In genomic region chr10:92837572-92837971, GRCm38 (mm10) we compare ENCODE assay signal across 13 mouse cellular contexts.
DNase-seq lines count a peak whose midpoint lies in the region; ATAC-seq and TF ChIP-seq lines count a peak whose summit lies in the region.
"Had no signal": no experiment of that assay in that cellular context is flagged by ENCODE, and none has a peak within 500 bp of the region (broad histone marks: within the 10 kb centered on the region; RNA-seq: fewer than 3 reads in every experiment).

No protein-coding gene starts in this region.

- no peak overlapping the region for H3K4me2 ChIP-seq in forebrain, embryonic 14.5 days (ENCODE audit: low read length)
- H3K4me2 ChIP-seq in midbrain, embryonic 12.5 days (replicated peaks) = no peak overlapping the region
- no peak overlapping the region for H3K4me2 ChIP-seq in lung, postnatal 0 days (replicated peaks; ENCODE audit: low read depth, low read length)
- H3K4me2 ChIP-seq: limb, embryonic 12.5 days had no signal

- WGBS in forebrain, embryonic 14.5 days = 4% methylated on average over 5 of the region's 5 CpGs
- 44% methylated on average over 5 of the region's 5 CpGs for WGBS in midbrain, embryonic 12.5 days
- WGBS in lung, postnatal 0 days = 78% methylated on average over 5 of the region's 5 CpGs

- no peaks in the 10 kb centered on the region for H3K36me3 ChIP-seq in forebrain, embryonic 14.5 days (ENCODE audit: control insufficient read depth, insufficient read depth, low read length)
- H3K36me3 ChIP-seq in midbrain, embryonic 12.5 days = no peaks in the 10 kb centered on the region
- H3K36me3 ChIP-seq in lung, postnatal 0 days (ENCODE audit: insufficient read depth, low read length) = no peaks in the 10 kb centered on the region
- H3K36me3 ChIP-seq: limb, embryonic 12.5 days had no signal

- H3K4me3 ChIP-seq in forebrain, embryonic 14.5 days (ENCODE audit: low read depth, low read length) = no peak overlapping the region
- no peak overlapping the region for H3K4me3 ChIP-seq in midbrain, embryonic 12.5 days
- H3K4me3 ChIP-seq in lung, postnatal 0 days (ENCODE audit: low read depth, low read length) = no peak overlapping the region
- H3K4me3 ChIP-seq: layer of hippocampus, adult 2 months; limb, embryonic 12.5 days had no signal

- peak; percentile 95 for DNase-seq in brain, embryonic 14.5 days (ENCODE audit: low read depth)
- DNase-seq in cerebellum, adult 8-10 months = peak; percentile 1
- DNase-seq in forebrain, embryonic 14.5 days (ENCODE audit: low spot score) = peak; percentile 88
- DNase-seq in urinary bladder, adult 18-20 months (ENCODE audit: low spot score in 2 of 2) = no peak
- DNase-seq in ovary, postnatal 10 days (ENCODE audit: low spot score) = no peak
- no peak for DNase-seq in retina, postnatal 1 day
- no peak for DNase-seq in lung, postnatal 0 days (ENCODE audit: low spot score)
- DNase-seq: heart, adult 18-20 months; heart, postnatal 36 days; lung, postnatal 10 days had no signal

- TF ChIP-seq CTCF in brain, embryonic 14.5 days (IDR thresholded peaks at IDR 0.05; ENCODE audit: borderline replicate concordance, extremely low read depth, insufficient read depth, insufficient read length) = no peak
- no peak for TF ChIP-seq CTCF in lung, postnatal 0 days (IDR thresholded peaks at IDR 0.05)

- no peaks in the 10 kb centered on the region for H3K4me1 ChIP-seq in forebrain, embryonic 14.5 days (ENCODE audit: control insufficient read depth, insufficient read depth, low read length)
- H3K4me1 ChIP-seq in midbrain, embryonic 12.5 days = 0 out of 2 replicates have a peak, but pooled peaks cover 7% of the 10 kb centered on the region
- no peaks in the 10 kb centered on the region for H3K4me1 ChIP-seq in lung, postnatal 0 days (ENCODE audit: insufficient read depth, low read depth, low read length)
- H3K4me1 ChIP-seq: limb, embryonic 12.5 days had no signal

- no peaks in the 10 kb centered on the region for H3K27me3 ChIP-seq in forebrain, embryonic 14.5 days (replicated peaks; ENCODE audit: control insufficient read depth, insufficient read depth, low read length)
- H3K27me3 ChIP-seq in midbrain, embryonic 12.5 days = no peaks in the 10 kb centered on the region
- H3K27me3 ChIP-seq in lung, postnatal 0 days (replicated peaks; ENCODE audit: insufficient read depth, low read length) = no peaks in the 10 kb centered on the region
- H3K27me3 ChIP-seq: limb, embryonic 12.5 days had no signal

- H3K9me3 ChIP-seq in forebrain, embryonic 14.5 days (replicated peaks; ENCODE audit: control insufficient read depth, low read length) = no peaks in the 10 kb centered on the region
- no peaks in the 10 kb centered on the region for H3K9me3 ChIP-seq in midbrain, embryonic 12.5 days
- no peaks in the 10 kb centered on the region for H3K9me3 ChIP-seq in lung, postnatal 0 days (ENCODE audit: low read length)
- H3K9me3 ChIP-seq: limb, embryonic 12.5 days had no signal

- ATAC-seq in forebrain, embryonic 14.5 days = peak; percentile 87
- ATAC-seq in midbrain, embryonic 12.5 days (ENCODE audit: low FRiP score, low read depth) = peak; percentile 84
- no peak for ATAC-seq in lung, postnatal 0 days

- no peak overlapping the region for H3K27ac ChIP-seq in forebrain, embryonic 14.5 days (ENCODE audit: low read depth, low read length)
- H3K27ac ChIP-seq in midbrain, embryonic 12.5 days (replicated peaks) = no peak overlapping the region
- no peak overlapping the region for H3K27ac ChIP-seq in lung, postnatal 0 days (ENCODE audit: low read length)
- H3K27ac ChIP-seq: layer of hippocampus, adult 2 months; limb, embryonic 12.5 days had no signal

- no peak for TF ChIP-seq EP300 in lung, postnatal 0 days (IDR thresholded peaks at IDR 0.05)

- H3K9ac ChIP-seq in forebrain, embryonic 14.5 days (ENCODE audit: low read length) = no peak overlapping the region
- no peak overlapping the region for H3K9ac ChIP-seq in midbrain, embryonic 12.5 days (replicated peaks)
- no peak overlapping the region for H3K9ac ChIP-seq in lung, postnatal 0 days (replicated peaks; ENCODE audit: low read depth)
- H3K9ac ChIP-seq: limb, embryonic 12.5 days had no signal

- no peak for TF ChIP-seq POLR2A in brain, embryonic 14.5 days (IDR thresholded peaks at IDR 0.05; ENCODE audit: borderline replicate concordance, extremely low read depth, insufficient read depth, insufficient read length, poor library complexity, severe bottlenecking)

Comparison
In these comparisons a context has a peak if more than half of its experiments do, and no peak if none do; other contexts are left out.
1. DNase-seq: peak in brain, embryonic 14.5 days (single experiment), cerebellum, adult 8-10 months (single experiment) and forebrain, embryonic 14.5 days (single experiment); none in urinary bladder, adult 18-20 months (0 of 2), ovary, postnatal 10 days (single experiment), retina, postnatal 1 day (single experiment) and lung, postnatal 0 days (single experiment).